Mouse (Mus musculus): ENCODE measurements around the gene Pola1.
"Not testable (repeated sequence)": the region's sequence is repeated elsewhere in the genome, so short reads cannot be mapped to it uniquely, and the experiment has no call there.

Gene Pola1

DNA sequence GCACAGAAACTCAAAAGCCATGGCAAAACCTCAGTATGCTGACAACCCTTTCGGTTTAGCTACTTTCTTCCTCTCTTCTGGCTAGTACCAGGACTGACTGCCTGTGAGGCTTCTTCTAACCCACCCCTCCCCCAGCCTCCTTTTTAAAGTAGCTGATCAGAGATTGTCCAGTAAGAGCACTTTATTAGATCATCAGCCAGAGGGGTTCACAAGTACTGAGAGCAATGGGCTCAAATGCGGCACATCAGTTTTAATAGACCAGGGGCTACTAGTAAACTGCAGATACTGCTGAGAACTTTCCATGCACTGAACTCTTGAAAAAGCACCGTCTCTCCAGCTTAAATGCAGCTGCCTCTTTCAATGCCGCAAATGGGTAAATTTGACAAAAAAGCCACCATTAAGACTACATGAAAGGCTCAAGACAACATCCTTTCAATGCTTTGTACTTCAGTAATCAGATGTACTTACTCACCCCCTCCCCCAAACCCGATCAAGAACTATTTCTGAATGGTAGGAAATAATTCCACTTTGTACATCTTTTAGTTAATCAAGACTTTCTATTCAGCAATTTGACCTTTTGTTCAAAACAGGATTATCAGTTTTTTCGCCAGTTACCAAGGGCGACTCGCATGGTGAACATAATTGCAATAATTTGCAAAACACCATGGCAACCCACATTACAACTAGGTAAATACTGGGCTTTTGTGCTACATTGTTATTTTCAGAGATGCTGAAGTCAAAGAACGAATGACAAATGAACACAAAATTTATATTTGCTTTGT is 202.8 kb downstream of the Pola1 start:
- DNase-seq: no peak

DNA sequence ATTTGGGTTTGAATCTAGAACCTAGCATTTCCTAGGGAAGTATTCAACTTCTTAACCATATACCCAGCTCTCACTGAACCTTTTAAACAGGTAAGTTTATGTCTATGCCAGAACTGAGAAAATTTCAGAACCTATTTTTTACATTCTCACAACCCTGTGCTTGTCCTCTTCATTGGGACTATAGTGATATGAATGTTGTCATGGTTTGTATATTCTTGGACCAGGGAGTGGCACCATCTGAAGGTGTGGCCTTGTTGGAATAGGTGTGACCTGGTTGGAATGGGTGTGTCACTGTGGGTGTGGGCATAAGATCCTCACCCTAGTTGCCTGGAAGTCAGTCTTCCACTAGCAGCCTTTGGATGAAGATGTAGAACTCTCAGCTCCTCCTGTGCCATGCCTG is 231.1 kb downstream of the Pola1 start:
- not testable (repeated sequence) for DNase-seq

DNA sequence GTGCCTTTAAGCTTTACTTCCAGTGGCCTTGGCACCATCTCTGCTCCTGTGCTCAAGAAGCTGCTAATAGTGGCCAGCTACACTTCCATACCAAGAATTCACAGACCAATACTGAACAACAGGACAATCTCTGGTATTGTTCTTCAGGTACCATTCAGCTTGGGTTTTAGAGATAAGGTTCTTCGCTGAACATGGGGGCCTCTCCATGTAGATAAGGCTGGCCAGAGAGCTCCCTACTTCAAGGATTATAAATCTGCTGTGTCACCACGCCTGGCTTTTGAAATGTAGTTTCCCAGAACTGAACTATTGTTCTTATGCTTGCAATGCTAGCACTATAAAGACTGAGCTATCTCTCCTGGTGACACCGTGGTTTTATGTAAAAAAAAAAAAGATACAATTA is 234.9 kb downstream of the Pola1 start:
- no peak for DNase-seq

DNA sequence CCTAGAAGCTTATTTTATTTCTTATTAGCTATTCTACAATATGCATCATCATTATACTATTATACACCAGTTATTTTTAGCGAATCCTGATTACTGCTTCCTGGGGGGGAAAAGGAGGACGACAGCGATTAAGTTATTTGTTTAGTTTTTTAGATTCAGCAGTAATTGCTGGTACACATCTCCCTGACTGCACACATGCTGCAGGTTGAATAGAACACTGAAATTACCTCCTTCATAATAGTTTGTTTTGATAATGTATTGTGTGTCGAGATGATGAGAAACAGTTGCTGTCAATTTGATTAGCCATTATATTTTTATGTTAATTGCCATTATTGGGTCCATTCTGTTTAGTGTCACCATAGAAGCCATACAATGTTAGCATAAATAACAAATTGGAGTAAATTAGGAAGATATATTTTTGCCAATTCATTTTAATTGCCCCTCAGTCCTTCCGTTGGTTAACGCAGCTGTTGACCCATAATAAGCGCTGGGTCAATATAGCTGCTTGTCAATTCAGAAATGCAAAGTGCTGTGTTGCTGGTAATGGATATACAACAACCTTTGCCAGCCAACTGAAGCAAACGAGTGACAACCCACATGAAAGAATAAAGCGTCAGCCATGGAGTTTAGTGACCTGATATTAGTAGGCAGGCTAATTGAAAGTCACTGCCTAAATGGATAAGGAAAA is 254.5 kb downstream of the Pola1 start:
- DNase-seq: no peak

DNA sequence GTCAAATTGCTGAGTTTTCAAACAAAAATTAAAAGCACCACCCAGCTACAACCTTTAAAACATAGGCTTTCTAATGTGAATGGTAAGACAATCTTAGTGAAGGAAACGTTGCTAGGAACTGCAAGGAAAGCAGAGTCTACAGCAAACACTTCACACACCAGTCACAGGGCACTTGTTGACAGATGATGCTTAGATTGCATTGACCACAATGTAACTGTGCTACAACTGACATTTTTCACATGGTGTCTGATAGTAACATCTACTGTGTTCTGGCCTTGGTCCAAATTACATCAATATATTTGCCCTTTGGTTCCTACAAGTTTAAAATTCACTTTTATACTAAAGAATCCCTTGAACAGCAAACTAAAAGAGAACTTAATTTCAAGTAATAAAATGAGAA is 258.5 kb downstream of the Pola1 start:
- no peak for DNase-seq

DNA sequence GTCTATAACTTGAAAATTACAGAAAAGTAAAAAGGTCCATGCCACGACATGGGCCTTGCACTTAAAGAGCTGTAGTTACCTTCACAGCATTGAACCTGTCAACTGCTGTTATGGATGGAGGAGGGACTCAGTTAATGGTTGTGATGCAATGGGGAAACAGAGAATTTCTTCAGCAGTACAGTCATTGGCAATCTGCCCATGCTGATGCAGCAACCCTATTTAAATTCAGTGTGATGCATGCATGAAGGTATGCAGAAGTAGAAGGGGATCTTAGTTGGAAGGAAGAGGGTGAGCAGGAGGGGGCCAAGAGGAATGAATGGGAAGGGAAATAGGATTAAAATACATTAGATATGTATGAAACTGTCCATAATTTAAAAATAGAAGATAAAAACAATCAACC is 262.2 kb downstream of the Pola1 start:
- DNase-seq: no peak

DNA sequence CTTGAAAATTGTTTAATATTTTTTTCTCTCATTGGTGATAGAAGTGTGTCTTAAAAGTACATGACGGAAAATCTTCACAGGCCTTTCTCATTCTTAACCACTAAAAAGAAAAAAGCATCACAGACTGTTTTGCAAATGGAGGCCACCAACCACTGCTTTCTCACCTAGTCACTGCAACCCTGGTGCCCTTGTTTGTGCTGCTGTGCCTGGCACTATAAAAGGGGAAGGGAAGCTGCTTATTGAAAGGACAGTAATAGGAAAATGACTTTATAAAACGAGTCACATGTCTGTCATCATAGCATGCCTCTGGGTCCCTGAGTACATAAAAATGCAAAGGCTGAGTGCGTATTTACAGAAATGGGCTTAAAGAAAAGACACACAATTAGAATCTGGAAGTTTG is 263.7 kb downstream of the Pola1 start:
- no peak for DNase-seq

DNA sequence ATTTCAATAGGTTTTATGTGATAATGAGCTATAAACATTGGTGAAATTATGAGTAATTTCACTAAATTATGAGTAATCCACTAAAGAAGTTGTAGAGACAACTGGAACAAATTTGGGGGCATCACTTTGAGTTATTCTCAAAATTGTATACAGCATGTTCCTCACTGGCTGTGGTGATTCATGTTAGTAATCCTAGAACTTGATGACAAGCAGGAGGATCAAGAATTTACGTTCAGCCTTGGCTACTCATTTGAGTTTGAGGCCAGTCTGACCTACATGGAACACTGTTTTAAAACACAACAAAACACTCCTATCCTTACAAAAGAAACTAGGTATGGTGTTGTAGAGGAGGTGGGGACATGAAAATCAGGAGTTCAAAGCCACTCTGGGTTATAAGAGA is 310.6 kb downstream of the Pola1 start:
- no peak for DNase-seq

DNA sequence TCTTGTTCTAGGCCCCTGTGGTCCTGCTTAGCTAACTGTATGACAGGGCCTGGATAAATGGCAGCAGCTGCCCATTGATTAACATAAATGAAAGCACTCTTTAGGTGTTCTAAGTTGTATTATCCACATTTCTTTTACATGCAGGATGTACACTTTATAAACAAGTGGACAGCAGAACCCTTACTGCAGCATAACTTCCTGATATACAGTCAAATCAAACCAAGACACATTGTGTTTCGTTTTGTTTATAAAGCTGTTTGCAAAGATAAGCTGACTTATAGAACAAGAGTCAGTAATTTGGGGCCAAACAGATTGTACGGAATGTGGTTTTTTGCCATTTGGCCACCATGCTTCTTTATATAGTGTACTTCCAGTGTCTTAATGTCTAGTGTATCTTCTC is 312.0 kb downstream of the Pola1 start:
- DNase-seq: no peak

DNA sequence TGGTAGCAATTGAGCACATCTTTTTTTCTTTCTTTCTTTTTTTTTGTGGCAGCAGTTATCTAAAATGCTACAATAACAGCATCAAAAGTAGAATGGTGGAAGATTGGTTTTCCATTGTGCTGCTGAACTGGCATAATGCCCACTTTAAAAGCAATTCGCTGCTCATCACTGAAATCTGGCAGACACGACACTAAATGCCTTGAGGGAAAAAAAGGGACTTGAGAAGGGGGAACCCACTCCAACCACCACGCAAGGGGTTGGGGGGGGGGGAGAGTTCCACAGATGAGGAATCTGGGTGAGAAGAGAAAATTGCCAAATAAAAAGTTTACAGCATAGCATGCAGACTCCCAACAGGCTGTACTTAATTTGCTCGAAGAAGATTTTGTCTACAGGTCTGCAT is 314.4 kb downstream of the Pola1 start:
- DNase-seq: no peak

DNA sequence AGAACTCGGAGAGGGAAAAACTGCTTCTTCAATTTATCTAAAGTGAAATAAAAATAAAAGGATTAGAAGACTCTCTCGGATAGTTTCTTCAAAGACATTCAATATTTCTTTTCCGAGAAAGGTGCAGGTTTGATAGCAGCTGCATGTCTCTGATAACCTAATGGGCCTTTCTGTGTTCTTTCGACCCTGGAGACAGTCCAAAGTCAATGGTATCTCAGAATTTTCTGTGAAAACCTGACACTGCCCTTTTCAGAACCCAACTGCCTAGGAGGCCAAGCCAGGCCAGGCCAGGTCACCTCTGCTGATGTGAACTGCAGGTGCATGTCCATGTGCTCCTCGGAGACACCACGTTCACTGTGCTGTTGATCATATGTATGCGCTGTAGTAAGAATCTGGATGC is 326.2 kb downstream of the Pola1 start:
- DNase-seq: no peak

DNA sequence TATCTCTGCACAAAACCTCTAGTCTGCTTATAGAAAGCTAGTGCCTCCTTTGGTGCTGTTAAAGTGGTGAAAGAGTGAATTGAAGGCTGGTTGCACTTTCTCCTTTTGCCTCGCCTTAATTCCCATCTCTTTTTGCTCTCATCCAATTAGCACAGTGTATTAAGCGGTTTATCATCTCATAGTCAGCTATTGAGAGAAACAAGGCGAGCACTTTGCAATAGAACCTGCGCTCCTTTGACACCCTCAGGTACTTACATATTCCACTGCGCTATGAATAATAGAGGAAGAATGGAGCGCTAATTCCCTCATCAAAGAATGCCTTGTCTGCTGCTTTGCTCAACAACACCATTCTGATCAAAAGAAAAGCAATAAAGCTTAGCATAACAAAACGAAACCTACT is 330.2 kb downstream of the Pola1 start:
- no peak for DNase-seq

DNA sequence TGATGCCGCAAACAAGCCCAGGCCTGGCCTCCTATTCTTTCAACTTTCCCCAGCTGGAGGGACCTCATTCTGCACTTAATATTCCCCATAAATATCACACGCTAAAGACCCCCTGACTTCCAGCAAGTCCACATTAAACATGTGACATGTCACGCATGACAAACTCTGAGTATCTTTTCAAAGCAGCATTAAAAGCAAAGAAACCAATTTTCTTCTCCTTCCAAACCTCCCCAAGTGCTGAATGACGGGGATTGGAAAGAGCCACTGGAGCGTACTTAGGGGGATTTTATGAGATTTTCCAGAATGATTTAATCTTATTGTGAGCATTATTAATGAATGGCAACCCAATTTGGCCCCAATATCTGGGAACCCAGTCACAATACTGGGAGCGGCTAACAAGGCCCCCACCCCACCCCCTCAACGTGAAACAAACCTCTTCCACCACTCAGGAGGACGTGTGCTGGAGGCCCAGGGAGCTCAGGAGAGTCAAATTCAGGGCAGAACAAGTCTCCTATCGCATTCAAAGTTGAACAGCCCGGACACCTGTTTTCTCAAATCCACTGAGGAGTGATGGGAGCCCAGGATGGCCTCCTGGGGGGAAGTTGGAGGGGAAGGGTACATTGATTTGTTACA is 331.7 kb downstream of the Pola1 start:
- DNase-seq: no peak

DNA sequence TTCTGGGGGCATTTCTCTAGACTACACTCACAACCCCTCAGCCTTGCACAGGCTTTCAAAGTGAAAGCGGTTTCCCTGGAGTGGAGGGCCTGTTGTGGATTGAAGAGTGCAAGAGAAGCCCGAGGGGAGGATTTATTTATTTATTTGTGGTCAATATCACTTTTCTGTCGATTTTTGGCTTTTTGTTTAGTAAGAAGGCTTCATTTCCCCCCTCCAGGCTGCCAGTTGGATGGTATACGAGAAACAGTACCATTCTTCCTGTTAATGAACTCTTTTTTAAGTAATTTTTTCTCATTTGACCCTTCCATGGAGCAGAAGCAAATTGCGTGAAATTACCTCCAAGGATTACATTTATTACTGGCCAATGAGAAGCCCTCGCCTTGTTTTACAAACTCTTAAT is 332.2 kb downstream of the Pola1 start:
- no peak for DNase-seq

DNA sequence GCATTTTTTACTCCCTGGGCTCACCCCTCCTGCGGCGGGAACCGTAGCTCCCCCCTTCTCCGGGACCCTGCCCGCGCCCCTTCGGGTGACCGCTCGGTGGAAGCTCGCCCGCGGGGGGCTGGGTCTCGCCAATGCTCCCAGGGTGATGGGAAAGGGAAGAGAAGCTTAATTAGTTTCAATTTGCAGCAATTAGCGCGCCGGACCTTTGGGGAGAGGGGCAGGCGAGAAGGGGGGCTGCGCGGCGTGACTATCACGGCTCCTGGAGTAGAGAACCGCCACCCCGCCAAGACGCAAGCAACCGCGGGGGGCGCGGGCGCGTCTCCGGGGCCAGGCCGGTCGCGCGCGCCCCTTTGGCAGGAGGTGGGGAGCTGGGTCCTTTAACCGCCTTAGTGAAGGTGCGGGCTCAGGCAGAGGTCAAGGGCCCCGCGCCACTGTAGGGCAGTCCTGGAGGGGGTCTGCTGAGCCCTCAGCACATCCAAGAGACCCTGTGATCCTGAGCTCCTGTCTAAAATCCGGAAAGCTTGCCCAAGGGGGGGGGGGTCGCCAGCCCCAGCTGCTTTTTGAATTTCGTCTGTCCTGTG is 332.8 kb downstream of the Pola1 start:
- no peak for DNase-seq

DNA sequence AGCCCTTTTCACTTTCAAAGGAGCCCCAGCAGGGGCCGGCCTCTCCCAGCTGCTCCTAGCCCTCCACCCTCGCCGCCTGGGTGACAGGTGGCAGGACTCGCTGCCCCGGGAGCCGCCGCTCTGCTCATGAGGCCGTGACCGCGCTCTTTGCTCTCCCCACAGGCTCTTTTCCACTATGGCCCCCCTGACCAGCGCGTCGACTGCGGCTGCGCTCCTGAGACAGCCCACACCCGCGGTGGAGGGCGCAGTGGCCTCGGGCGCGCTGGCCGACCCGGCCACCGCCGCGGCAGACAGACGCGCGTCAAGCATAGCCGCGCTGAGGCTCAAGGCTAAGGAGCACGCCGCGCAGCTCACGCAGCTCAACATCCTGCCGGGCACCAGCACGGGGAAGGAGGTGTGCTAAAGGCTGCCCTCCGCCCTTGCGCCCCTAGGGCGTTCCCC is 334.9 kb downstream of the Pola1 start:
- no peak for DNase-seq

DNA sequence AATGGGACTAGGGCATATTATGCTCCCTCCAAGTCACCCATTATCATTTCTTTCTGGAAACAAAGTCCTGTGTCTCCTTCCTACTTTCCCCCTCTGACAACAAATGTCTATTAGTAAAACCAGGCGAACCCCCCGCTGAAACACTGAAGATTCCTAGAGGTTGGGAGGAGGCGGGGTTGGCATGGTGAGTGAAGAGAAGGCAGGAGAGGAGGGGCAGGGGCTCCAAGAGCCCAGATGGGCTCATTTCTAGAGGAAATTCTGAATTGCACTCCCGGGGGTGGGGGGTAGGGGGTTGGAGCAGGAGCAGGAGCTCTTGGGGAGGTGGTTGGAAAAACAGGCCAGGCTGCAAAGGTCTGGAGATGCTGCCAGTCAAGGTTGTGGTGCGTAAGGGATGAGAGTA is 336.1 kb downstream of the Pola1 start:
- no peak for DNase-seq

DNA sequence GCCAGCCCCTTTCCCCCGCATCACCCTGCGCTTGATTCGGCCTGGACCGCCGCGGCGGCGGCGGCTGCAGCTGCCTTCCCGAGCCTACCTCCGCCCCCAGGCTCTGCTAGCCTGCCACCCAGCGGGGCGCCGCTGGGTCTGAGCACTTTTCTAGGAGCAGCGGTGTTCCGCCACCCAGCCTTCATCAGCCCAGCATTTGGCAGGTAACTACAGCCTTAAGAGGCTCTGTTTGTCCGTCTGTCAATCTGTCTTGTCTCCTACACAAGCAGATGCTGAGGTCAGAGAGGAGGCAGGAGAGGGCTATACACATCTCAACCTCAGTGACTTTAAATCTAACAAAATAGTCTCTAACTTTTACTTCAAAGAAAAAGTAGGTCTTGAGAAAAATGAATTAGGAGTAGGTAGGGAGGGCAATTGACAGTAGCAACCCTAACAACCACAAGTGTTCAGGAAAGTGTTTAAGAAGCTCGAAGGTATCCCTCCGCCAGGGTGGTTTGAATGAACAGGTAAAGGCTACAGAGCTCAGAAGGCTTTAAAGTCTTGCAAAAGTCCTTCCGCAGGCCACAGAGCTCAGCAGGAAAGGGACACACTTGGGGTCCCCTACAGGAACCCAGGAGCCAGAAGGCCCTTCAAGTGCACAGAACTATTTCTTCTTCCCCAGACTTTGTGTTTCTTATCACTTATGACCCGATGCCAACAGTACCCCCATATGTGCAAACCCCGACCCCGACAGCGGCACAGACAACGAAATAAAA is 337.0 kb downstream of the Pola1 start:
- DNase-seq: no peak

DNA sequence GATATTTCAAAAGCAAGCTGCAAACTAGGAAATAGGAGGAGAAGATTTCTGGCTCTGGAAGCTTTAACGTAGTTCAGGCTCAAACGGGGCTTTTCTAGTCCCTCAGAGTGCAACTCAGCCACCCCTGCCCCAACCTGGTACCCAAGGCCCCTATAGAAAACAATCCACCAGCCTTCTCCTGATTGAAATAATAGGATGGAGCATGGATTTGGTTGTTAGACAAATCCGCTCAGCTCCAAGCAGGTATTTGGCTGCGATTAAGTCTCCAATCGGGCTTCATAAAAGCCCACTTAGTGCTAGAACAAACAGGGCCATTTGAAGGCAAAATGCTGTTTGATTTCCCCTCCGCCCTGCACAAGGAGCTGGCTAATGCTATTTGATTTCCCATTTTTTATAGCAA is 339.9 kb downstream of the Pola1 start:
- no peak for DNase-seq

DNA sequence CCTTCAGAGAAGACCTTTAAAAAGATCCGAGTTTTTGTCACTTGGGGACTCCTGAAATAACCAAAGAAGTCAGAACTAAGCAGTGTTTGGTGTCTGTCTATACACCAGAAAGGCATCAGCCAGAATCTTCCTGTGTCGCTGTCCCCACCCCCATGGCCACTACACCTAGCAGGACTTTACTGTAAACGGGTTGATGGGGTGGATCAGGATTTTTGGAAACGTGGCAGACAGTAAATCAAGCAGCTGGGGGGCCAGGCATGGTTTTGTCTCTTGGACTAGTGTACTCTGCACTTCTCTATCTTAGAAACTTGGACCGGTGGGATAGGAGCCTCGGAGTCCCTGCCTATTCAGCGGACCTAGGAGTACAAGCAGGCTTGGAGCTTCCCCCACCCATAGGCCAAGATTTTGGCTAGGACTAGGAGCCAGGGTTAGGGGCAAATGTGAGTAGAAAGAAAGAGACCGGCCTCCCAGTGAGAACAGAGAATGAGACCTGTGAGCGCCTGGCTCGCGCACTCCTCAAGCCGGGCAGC is 342.0 kb downstream of the Pola1 start:
- no peak for DNase-seq

DNA sequence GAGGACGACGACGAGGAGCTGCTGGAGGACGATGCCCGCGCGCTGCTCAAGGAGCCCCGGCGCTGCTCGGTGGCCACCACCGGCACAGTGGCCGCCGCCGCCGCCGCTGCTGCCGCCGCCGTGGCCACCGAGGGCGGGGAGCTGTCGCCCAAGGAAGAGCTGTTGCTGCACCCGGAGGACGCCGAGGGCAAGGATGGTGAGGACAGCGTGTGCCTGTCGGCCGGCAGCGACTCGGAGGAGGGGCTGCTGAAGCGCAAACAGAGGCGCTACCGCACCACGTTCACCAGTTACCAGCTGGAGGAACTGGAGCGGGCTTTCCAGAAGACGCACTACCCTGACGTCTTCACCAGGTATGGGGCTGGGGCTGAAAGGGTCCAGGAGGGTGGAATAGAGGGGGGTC is 342.9 kb downstream of the Pola1 start:
- no peak for DNase-seq

DNA sequence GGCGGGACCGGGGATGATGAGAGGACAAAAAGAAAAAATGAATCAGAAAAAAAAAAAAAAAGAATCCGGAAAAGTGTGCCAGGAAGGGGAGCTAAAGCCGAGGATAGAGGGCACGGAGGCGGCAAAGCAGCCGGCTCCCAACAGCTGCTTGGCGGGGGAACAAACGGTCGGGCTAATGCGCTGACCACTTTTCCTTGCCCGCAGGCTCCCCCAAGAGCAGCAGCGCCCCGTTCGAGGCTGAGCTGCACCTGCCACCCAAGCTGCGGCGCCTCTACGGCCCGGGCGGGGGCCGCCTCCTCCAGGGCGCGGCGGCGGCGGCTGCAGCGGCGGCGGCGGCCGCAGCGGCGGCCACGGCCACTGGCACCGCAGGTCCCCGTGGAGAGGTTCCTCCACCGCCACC is 343.6 kb downstream of the Pola1 start:
- DNase-seq: no peak
